Mouse (Mus musculus) T-helper 1 cell (primary cell): Measurements from ENCODE around the gene Gss.
"Not testable (repeated sequence)": the region's sequence is repeated elsewhere in the genome, so short reads cannot be mapped to it uniquely, and the experiment has no call there.

Experiments
- in situ Hi-C: fragments of 300-600 bp; cut with MboI, MseI; formaldehyde crosslinking; loops from one replicate; pipeline ENCODE4 v1.15.1; 2025; ENCODE audit warnings: high pct_unique_total_duplicates

The Gss gene

GRCm38 (mm10) chr2:155616971-155617370 is 24.4 kb upstream of the Gss start:
- in situ Hi-C loops = loop anchor here (5.0 kb wide), 1 partner anchor 105 kb away; no protein-coding TSS in a partner anchor

DNA sequence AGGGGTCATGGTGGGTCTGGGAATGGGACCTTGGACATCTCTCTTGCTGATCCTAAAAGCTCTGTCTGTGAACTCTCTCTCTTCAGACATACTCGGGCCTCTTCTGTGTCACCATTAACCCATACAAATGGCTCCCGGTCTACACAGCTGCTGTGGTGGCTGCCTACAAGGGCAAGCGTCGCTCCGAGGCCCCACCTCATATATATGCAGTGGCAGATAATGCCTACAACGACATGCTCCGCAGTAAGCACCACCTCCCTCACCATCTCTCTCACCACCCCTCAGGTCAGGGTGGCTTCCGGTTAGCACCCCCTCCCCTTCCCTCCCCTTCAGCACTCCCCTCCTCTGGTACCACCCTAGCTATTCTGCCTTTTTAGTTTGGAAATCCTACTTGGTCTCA is 21.3 kb upstream of the Gss start:
- in situ Hi-C loops = no loop called here

- in situ Hi-C loops = no loop called here
These were observed 20.7 kb upstream of the Gss start for GRCm38 (mm10) chr2:155613326-155613755.

- in situ Hi-C loops = no loop called here
These were observed 19.4 kb upstream of the Gss start for GRCm38 (mm10) chr2:155611834-155612550.

DNA sequence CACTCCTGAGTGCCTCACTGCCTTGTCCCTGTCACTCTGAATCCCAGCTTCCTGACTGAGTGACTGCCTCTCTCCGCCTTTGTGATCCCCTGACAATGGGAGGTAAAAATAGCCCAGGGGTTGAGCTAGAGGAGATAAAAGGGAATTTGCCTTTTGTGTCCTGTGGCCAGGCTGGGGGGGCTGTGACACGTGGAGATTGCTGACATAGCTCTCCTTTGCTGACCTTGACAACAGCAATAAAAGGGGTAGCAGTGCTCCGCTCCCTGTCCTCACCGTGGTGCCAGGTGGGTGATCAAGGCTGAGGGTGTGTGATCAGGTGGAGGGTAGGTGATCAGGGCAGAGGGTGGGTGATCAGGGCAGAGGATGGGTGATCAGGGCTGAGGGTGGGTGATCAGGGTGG is 18.4 kb upstream of the Gss start, which contains the start of gene Myh7b:
Myh7b (plus strand) TSS at position 235 of the 400 bp plus-strand sequence.
- in situ Hi-C loops = no loop called here

DNA sequence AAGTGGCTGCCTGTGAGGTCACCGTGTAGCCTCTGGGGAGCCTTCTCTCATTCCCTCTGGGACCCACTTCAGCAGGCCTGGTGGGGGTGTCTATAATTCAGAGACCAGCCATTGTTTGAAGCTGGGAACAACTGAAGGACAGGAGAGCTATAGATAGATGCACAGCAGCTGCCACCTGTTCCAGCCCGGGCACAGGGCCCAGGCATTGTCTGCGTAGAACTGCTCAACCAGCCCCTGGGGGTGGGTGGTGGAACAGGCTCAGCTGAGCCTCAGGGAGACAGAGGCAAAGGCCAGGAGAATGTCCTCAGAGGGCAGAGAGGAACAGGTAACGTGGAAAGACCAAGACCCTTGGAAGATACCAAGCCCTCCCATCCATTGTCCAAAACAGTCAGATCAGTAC is 13.8 kb upstream of the Gss start:
- in situ Hi-C loops = no loop called here

DNA sequence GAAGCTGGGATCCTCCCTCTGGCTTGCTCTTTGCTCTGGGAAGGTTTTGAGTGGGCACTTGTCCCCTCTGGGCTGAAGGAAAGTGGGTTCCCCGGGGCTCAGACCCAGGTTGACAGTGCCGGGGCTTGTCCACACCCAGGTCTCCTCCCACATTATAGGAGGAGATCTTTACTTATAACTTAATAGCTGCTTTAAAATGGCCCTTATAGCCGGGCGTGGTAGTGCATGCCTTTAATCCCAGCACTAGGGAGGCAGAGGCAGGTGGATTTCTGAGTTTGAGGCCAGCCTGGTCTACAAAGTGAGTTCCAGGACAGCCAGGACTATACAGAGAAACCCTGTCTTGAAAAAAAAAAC is 12.6 kb upstream of the Gss start:
- in situ Hi-C loops = not testable (repeated sequence)

DNA sequence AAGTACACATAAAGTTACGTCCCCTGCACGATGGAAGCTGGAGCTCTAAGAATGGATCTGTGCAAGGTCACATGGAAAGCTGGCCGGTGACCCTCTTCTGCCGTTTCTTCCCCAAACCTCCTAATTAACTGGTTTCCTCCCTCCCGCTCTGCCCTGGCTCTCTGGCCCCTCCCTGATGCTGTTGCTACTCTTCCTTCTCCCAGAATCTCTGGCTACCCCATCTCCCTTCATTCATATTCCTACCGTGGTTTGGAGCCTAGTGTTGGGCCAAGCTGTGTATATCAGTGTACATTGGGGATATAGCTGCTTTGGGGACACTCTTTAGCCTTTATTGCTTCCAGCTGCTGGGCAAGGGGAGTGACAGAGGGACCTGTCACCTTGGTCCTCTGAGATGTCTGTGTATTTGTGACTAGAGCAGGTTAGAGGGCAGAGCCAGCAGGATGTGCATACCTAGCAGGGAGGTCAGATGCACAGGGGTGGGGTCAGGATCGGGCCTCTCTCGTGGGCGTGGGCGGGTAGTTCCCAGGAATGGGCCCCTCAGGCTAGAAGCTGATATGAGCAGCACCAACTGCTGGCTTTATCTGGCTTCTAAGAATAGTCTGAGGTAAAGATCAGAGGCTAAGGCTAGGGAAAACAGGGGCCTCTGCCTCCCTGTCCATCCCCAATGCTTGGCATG is 12.1 kb upstream of the Gss start:
- in situ Hi-C loops = no loop called here

- in situ Hi-C loops = no loop called here
These were observed 11.1 kb upstream of the Gss start for GRCm38 (mm10) chr2:155603707-155604106.

- in situ Hi-C loops = no loop called here
These were observed 2.9 kb upstream of the Gss start for GRCm38 (mm10) chr2:155595516-155595915.

- in situ Hi-C loops = no loop called here
These were observed 259 bp upstream of the Gss start for GRCm38 (mm10) chr2:155592854-155593283.

DNA sequence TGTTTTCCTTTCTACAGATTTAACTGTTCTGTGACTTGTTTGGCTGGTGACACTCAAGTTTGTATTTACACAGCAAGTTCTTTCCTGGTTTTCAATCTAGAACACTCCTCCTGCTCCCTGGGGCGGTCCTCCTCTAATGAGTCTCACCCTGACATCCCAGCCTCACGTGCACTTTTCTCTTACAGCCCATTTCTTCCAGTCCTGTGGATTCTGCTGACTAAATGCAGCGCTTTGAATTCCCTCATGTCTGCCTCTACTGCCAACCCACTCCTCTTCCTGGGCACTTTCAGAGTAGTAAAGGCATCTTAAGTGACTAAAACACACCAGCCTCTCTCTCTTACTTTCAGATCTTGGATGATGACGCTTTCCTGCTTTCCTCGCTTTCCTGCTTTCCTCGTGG is 934 bp downstream of the Gss start:
- in situ Hi-C loops = no loop called here

DNA sequence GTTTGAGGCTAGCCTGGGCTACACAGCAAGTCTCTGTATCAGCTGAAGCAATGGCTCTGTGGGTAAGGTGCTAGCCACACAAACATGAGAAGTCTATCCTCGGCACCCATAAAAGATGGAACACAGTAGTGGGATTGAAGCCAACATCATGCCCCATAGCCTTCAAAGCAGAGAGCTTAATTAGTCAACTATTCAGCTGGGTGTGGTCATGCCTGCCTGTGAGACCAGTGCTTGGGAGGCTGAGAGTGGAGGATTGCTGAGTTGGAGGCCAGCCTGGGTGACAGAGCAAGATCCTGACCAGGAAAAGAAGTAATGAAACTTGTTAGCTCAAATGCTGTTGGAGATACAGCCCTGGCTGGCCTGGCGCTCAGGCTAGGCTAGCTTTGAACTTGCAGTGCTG is 1.7 kb downstream of the Gss start:
- in situ Hi-C loops = no loop called here

- in situ Hi-C loops = loop anchor here (5.0 kb wide), 1 partner anchor 77 kb away; no protein-coding TSS in a partner anchor
These were observed 3.1 kb downstream of the Gss start for GRCm38 (mm10) chr2:155589521-155589920.

- in situ Hi-C loops = loop anchor here (5.0 kb wide), 1 partner anchor 76 kb away; no protein-coding TSS in a partner anchor
These were observed 4.5 kb downstream of the Gss start for GRCm38 (mm10) chr2:155588136-155588535.

DNA sequence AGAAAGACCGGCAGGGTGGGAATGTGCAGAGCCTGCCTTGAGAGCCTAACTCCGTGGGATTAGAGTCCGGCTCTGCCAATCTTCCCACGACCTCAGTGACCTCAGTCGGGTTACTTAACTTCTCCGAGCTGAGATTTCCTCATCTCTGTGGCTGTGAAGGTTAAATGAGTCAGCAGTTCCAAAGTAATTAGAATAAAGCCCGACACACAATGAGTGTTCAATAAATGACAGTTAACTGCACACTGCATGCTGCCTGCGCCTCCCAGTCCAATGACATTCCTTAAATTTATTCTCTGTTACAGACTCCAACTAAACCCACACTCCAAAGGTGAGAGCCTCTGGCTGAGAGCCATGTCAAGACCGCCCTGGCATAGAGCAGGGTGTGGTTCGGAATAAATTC is 7.1 kb downstream of the Gss start:
- in situ Hi-C loops = loop anchor here (5.0 kb wide), 1 partner anchor 73 kb away; no protein-coding TSS in a partner anchor

DNA sequence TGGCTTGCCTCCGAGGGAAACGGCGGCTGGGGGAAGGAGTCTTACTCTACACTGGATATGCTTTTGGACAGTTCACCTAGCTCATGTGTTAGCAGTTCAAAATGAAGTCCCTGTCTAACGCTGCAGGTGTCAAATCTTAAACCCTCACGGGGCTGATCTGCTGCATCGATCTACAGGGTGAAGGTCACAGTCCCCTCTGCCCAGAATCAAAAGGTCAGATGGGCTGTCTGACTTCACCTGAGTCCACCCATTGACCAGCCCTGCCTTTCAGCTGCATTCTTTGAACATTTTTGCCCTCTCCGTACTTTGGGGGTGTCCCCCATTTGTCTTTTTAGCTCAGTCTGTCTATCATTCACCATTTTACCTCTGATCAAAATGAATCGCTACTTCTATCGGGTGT is 7.5 kb downstream of the Gss start:
- in situ Hi-C loops = loop anchor here (5.0 kb wide), 1 partner anchor 73 kb away; no protein-coding TSS in a partner anchor

- in situ Hi-C loops = no loop called here
These were observed 8.6 kb downstream of the Gss start for GRCm38 (mm10) chr2:155583927-155584530.

DNA sequence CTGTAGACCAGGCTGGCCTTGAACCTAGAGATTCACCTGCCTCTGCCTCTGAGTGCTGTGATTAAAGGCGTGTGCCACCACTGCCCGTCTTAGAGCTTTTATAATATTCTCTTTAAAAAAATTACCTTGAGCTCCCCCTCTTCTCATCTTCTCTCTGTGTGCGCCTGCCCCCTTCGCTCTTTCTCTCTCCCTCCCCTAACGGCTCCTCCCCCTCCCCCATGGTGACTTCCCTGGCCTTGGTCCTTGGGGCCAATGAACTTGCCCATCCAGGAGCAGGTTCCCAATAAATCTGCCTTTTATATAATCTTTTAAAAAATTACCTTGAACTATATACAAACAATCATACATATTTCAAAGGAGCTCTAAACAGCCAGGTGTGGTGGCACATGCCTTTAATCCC is 9.6 kb downstream of the Gss start:
- in situ Hi-C loops = no loop called here

GRCm38 (mm10) chr2:155582384-155582995 is 10.1 kb downstream of the Gss start:
- in situ Hi-C loops = no loop called here

DNA sequence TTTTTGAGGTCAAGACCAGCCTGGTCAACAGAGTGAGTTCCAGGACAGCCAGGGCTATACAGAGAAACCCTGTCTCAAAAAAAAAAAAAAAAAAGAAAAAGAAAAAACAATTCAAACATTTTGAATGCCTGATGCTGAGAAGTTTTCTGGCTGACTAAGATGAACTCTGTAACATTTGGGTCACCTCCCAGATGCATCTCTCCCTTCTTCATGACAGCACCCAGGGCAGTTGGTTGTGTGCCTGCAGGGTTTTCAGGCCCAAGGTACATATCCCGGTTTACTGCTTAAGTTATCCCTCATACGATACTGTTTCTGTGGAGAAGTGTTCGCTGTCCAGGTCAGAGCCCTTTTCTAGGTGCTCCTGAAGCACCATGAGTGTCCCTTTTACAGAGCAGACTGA is 12.3 kb downstream of the Gss start:
- in situ Hi-C loops = no loop called here

DNA sequence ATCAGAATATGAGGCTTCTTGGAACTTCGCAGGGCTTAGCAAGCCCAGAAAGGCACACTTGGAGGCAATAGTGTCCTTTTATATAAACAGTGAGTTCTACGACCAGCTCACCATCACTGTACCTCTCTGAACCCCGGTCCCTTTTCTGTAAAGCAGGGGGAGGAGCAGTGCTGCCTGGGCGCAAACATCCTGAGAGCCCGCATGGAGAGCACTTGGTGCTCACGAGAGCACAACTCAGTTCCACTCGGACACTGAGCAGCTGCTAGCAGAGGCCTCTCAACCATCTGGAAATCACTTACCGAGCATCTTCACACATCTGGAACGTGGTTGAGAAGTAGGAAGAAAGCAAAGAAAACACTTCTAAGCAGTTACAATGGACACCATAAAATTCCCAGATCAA is 16.0 kb downstream of the Gss start:
- in situ Hi-C loops = no loop called here
